Mouse (Mus musculus) hindbrain, embryonic 16.5 days (tissue): ENCODE data around the gene Iqsec3. TPM values are rescaled to one million over a fixed set of nuclear protein-coding genes. Genes with fewer than 3 reads are reported as not detected.
A peak's percentile ranks its signal among the peaks of the same experiment; 100 is the strongest.

Experiments
- ATAC-seq: fragments of 200-750 bp; cut with Nextera tagmentation; 2 replicates; pipeline ENCODE4 v1.8.0; 2017; ENCODE audit warnings: moderate TSS enrichment, moderate library complexity
- H3K27ac ChIP-seq: fragments of 300-500 bp; sonication (generic); 2 replicates; pipeline ENCODE4 v1.5.1; 2014; ENCODE audit warnings: low read depth, mild to moderate bottlenecking, control low read depth, low read length, moderate library complexity
- H3K27me3 ChIP-seq: fragments of 300-500 bp; sonication (generic); replicated peaks from 2 replicates; pipeline ENCODE4 v1.6.1; 2014; ENCODE audit warnings: low read length; ENCODE audit not compliant: control insufficient read depth, insufficient read depth
- H3K36me3 ChIP-seq: fragments of 300-500 bp; sonication (generic); 2 replicates; pipeline ENCODE4 v1.6.1; 2014; ENCODE audit warnings: mild to moderate bottlenecking, low read length, moderate library complexity, mixed read lengths; ENCODE audit not compliant: control insufficient read depth, insufficient read depth
- H3K4me1 ChIP-seq: fragments of 300-500 bp; sonication (generic); 2 replicates; pipeline ENCODE4 v1.6.1; 2014; ENCODE audit warnings: low read depth, low read length; ENCODE audit not compliant: control insufficient read depth, insufficient read depth
- H3K4me2 ChIP-seq: fragments of 300-500 bp; sonication (generic); 2 replicates; pipeline ENCODE4 v1.6.1; 2014; ENCODE audit warnings: mild to moderate bottlenecking, low read length, control low read depth, moderate library complexity
- H3K4me3 ChIP-seq: fragments of 300-500 bp; sonication (generic); 2 replicates; pipeline ENCODE4 v1.5.1; 2014; ENCODE audit warnings: mild to moderate bottlenecking, low read length, control low read depth, moderate library complexity
- H3K9ac ChIP-seq: fragments of 300-500 bp; sonication (generic); 2 replicates; pipeline ENCODE4 v1.6.1; 2014; ENCODE audit warnings: low read depth, mild to moderate bottlenecking, control low read depth, low read length, moderate library complexity
- H3K9me3 ChIP-seq: fragments of 300-500 bp; sonication (generic); 2 replicates; pipeline ENCODE4 v1.6.1; 2014; ENCODE audit warnings: mild to moderate bottlenecking, low read length, moderate library complexity; ENCODE audit not compliant: control insufficient read depth
- WGBS: fragments of 180-500 bp; shearing (Covaris S2); extraction: QIAGEN DNeasy Blood & Tissue Kit; methylation state at CpG from one replicate; pipeline ENCODE4 v1.1.7; 2014; 5-methylcytosine and 5-hydroxymethylcytosine counted together
- polyA plus RNA-seq: library from polyadenylated mRNA; unstranded; fragments of >200 nt; fragmentation: Nextera tagmentation; extraction: Ambion mirVana; gene quantifications from 2 replicates; pipeline ENCODE4 v1.2.1, GENCODE M21; 2015

The Iqsec3 gene
- 12.7 and 13.0 TPM in 2 replicates for polyA plus RNA-seq

- H3K36me3 ChIP-seq = no peaks in the 10 kb centered on the region
- under 1% methylated on average over 46 of the region's 65 CpGs for WGBS
- H3K4me1 ChIP-seq = peaks cover 21% of the 10 kb centered on the region
- peak within 1 kb of the TSS; percentile 66 for H3K4me2 ChIP-seq
- peak; percentile 96 for ATAC-seq
- peak within 1 kb of the TSS; percentile 85 for H3K9ac ChIP-seq
- no peaks in the 10 kb centered on the region for H3K27me3 ChIP-seq
- H3K9me3 ChIP-seq = no peaks in the 10 kb centered on the region
- H3K4me3 ChIP-seq = peak within 1 kb of the TSS; percentile 75
- peak within 1 kb of the TSS; percentile 89 for H3K27ac ChIP-seq
Measured at GRCm38 (mm10) chr6:121473093-121473821, at the start of gene Iqsec3. Gene Iqsec3 (minus strand): TSS chr6:121473678.

- H3K36me3 ChIP-seq = no peaks in the 10 kb centered on the region
- H3K9me3 ChIP-seq = no peaks in the 10 kb centered on the region
- no peaks in the 10 kb centered on the region for H3K27me3 ChIP-seq
- peaks cover 7% of the 10 kb centered on the region; the same call in 1 of the 2 replicates for H3K4me1 ChIP-seq
- no peak overlapping the region for H3K4me3 ChIP-seq
- no peak overlapping the region for H3K27ac ChIP-seq
- no peak overlapping the region for H3K4me2 ChIP-seq
- ATAC-seq = no peak
- no peak overlapping the region for H3K9ac ChIP-seq
- 88% methylated on average over 5 of the region's 5 CpGs for WGBS
Measured at GRCm38 (mm10) chr6:121522106-121522705, 48.7 kb upstream of the Iqsec3 start.

- 77% methylated on average over 3 of the region's 3 CpGs for WGBS
Measured at GRCm38 (mm10) chr6:121521030-121521429, 47.6 kb upstream of the Iqsec3 start.

GRCm38 (mm10) chr6:121519896-121520295, 46.4 kb upstream of the Iqsec3 start:
- no peak for ATAC-seq
- Histone ChIP-seq H3K36me3 (no peaks in the 10 kb centered on the region), H3K4me1 (peaks cover 7% of the 10 kb centered on the region; the same call in 1 of the 2 replicates), H3K4me3 (no peak overlapping the region), H3K9me3 (no peaks in the 10 kb centered on the region), H3K27ac (no peak overlapping the region), H3K27me3 (no peaks in the 10 kb centered on the region), H3K4me2 (no peak overlapping the region), H3K9ac (no peak overlapping the region)
- 84% methylated on average over 2 of the region's 2 CpGs for WGBS

More at GRCm38 (mm10) chr6:121521030-121521429, 47.6 kb upstream of the Iqsec3 start:
- Histone ChIP-seq H3K27me3 (no peaks in the 10 kb centered on the region), H3K9ac (no peak overlapping the region), H3K4me2 (no peak overlapping the region), H3K36me3 (no peaks in the 10 kb centered on the region), H3K27ac (no peak overlapping the region), H3K9me3 (no peaks in the 10 kb centered on the region), H3K4me3 (no peak overlapping the region), H3K4me1 (peaks cover 7% of the 10 kb centered on the region; the same call in 1 of the 2 replicates)
- no peak for ATAC-seq

- ATAC-seq = no peak
- Histone ChIP-seq H3K4me3 (no peak overlapping the region), H3K27ac (no peak overlapping the region), H3K9ac (no peak overlapping the region), H3K4me1 (0 out of 2 replicates have a peak, but pooled peaks cover 4% of the 10 kb centered on the region), H3K4me2 (no peak overlapping the region), H3K36me3 (no peaks in the 10 kb centered on the region), H3K27me3 (no peaks in the 10 kb centered on the region), H3K9me3 (no peaks in the 10 kb centered on the region)
- 75% methylated on average over 5 of the region's 5 CpGs for WGBS
Measured at GRCm38 (mm10) chr6:121519266-121519810, 45.9 kb upstream of the Iqsec3 start.

GRCm38 (mm10) chr6:121517726-121518125, 44.2 kb upstream of the Iqsec3 start:
- Histone ChIP-seq H3K27me3 (no peaks in the 10 kb centered on the region), H3K9ac (no peak overlapping the region), H3K36me3 (no peaks in the 10 kb centered on the region), H3K4me1 (no peaks in the 10 kb centered on the region), H3K9me3 (no peaks in the 10 kb centered on the region), H3K4me3 (no peak overlapping the region), H3K4me2 (no peak overlapping the region), H3K27ac (no peak overlapping the region)
- ATAC-seq = no peak
- 70% methylated on average over 6 of the region's 6 CpGs for WGBS

- Histone ChIP-seq H3K9ac (no peak overlapping the region), H3K4me2 (no peak overlapping the region), H3K4me3 (no peak overlapping the region), H3K27ac (no peak overlapping the region), H3K27me3 (no peaks in the 10 kb centered on the region), H3K36me3 (no peaks in the 10 kb centered on the region), H3K4me1 (no peaks in the 10 kb centered on the region), H3K9me3 (no peaks in the 10 kb centered on the region)
- ATAC-seq = peak; percentile 22; the same call in 1 of the 2 replicates
- 73% methylated on average over 3 of the region's 3 CpGs for WGBS
Measured at GRCm38 (mm10) chr6:121510381-121510780, 36.9 kb upstream of the Iqsec3 start.

- ATAC-seq = peak; percentile 73
- no peak overlapping the region for H3K9ac ChIP-seq
- no peak overlapping the region for H3K27ac ChIP-seq
- no peaks in the 10 kb centered on the region for H3K9me3 ChIP-seq
- no peaks in the 10 kb centered on the region for H3K36me3 ChIP-seq
- H3K4me3 ChIP-seq = no peak overlapping the region
- H3K27me3 ChIP-seq = no peaks in the 10 kb centered on the region
- H3K4me1 ChIP-seq = no peaks in the 10 kb centered on the region
- H3K4me2 ChIP-seq = no peak overlapping the region
- WGBS = 55% methylated on average over 7 of the region's 7 CpGs
Measured at GRCm38 (mm10) chr6:121509871-121510270, 36.4 kb upstream of the Iqsec3 start.

GRCm38 (mm10) chr6:121508266-121508665, 34.8 kb upstream of the Iqsec3 start:
- ATAC-seq = no peak
- 79% methylated on average over 5 of the region's 5 CpGs for WGBS

More at GRCm38 (mm10) chr6:121508266-121508665, 34.8 kb upstream of the Iqsec3 start:
- no peaks in the 10 kb centered on the region for H3K4me1 ChIP-seq
- no peak overlapping the region for H3K9ac ChIP-seq
- no peaks in the 10 kb centered on the region for H3K9me3 ChIP-seq
- H3K27ac ChIP-seq = no peak overlapping the region
- H3K27me3 ChIP-seq = no peaks in the 10 kb centered on the region
- H3K4me2 ChIP-seq = no peak overlapping the region
- H3K4me3 ChIP-seq = no peak overlapping the region
- no peaks in the 10 kb centered on the region for H3K36me3 ChIP-seq
